Mouse (Mus musculus): ENCODE results near the gene Ace3. TPM values are rescaled to one million over a fixed set of nuclear protein-coding genes. Genes with fewer than 3 reads are reported as not detected.
"Not testable (repeated sequence)": the region's sequence is repeated elsewhere in the genome, so short reads cannot be mapped to it uniquely, and the experiment has no call there.

Ace3 gene
- total RNA-seq, 2 experiments from 2014 or later = not detected

DNA sequence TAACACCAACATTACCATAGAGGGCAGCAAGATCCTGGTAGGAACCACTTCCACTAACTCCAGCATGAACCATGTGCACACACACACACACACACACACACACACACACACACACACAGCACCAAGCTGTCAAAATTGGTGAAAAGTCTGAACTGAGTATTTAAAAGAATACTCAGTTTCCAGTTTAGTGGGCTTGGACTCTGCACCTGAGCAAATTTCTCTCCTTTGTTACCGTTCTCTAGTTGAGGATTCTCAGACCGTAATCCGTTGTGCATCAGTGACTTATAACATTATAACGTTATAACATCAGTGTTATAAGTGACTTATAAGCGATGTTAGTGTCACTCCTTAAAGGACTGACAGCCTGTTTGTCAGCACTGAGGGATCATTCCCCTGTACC is 18.8 kb upstream of the Ace3 start:
- no peak for DNase-seq (ENCODE audit: extremely low spot score in 1 of 2, low spot score in 1 of 2)

DNA sequence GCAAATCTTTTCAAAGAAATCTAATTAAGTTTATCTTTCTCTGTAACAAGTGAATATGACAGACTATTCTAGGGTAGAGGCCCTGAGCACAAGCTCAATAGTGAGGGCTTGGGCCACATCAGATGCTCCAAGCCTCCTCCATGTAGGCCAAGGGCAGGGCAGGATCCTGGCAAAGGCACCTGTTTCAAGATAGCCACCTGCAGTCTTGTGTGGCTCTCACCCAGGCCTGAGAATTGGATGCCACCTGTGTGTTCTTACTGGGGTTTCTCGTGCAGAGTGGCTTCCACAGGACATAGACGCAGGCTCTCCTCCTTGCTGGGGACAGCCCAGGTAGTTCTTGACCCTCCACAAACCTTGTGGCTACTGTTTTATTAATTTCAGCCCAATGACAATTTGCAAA is 16.2 kb upstream of the Ace3 start:
- no peak for DNase-seq (ENCODE audit: extremely low spot score in 1 of 2, low spot score in 1 of 2)

DNA sequence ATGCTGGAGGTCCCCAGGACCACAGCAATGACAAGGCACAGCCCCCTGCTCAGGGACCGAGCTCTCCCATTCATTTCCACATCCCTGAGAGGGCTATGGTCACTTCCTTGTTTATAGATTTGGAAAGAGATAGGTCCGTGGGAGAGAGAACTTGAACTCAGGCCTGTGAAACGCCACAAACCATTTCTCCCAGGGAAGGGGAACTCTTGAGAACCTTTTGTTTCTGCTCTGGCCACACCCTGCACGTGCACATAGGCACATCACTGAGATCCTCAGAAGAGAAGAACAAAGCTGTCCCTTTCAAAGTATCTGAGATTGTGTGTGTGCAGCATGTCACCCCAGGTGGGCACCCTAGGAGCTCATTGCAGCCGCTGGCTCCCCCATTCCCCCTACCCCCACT is 15.8 kb upstream of the Ace3 start:
- DNase-seq (ENCODE audit: extremely low spot score in 1 of 2, low spot score in 1 of 2) = no peak

DNA sequence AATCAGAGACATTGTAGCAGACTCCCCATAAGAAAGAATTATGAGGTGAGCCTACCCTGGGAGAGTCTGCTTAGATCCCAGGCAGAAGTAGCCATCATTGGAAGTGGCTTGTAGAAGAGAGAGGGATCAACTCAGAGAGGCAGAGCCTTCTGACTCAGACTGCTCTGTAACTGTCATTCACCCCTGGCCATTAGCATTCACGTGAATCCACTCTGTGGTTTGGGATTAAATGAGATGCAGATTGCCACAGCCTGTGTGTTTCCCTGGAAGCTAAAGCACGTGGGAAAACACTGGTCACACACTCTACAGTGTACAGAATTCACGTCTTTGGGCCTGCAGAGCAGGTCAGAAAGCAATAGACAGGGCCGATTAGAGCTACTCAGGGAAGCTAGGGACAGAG is 10.0 kb upstream of the Ace3 start:
- no peak for DNase-seq (ENCODE audit: extremely low spot score in 1 of 2, low spot score in 1 of 2)

DNA sequence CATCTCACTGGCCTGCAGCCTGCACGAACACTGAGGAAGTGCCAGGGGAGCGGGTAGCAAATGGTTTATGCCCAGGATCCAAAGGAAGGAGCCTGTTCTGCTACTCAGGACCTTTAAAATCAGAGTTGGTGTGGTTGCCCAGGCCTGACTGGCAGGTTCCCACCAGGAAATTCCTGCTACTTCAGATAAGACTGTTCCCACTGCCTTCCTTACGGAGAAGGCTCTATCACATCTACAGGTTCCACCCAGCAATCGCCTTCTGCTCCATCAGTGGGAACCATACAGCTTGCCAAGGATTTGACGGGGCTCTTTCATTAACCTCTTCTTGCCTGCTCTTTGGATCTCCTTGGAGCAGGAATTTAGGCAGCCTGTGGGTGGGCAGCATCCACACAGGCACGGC is 7.0 kb upstream of the Ace3 start:
- no peak for DNase-seq (ENCODE audit: extremely low spot score in 1 of 2, low spot score in 1 of 2)

DNA sequence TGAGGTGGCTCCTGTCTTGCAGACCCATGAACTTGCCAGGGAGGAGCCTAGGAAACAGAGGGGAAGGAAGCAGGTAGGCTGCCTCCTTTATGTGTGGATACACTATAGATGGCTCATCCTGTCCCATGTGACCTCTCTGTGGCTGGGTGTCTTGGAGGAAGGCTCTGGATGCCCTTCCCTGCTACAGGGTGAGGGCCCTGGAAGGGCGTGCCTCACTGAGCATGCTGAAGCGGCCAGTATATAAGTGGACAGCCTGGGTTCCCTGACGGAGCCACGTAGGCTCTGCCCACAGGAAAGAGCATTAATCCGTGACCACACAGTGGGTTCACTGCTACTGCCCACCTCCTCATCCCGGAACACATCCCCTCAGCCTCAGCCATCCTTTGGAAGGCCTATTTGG is 5.0 kb upstream of the Ace3 start:
- no peak for DNase-seq (ENCODE audit: extremely low spot score in 1 of 2, low spot score in 1 of 2)

DNA sequence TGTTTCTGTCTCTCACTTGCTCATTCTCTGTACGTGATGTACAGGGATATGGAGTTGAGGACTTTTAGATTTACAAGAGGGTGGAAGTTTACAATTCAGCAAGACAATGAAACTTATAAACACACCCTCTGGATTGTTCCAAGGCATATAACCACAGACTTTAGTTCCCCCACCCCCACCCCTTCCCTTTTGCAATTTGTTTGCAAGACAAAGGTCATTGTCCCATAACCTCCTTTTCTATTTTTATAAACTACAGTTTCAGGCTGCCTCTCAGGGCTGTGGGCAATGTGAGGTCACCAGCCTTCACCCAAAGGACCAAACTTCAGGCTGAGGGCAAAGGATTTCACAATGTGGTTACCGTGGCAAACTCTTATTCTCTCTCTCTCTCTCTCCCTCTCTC is 4.2 kb upstream of the Ace3 start:
- DNase-seq (ENCODE audit: extremely low spot score in 1 of 2, low spot score in 1 of 2) = no peak

DNA sequence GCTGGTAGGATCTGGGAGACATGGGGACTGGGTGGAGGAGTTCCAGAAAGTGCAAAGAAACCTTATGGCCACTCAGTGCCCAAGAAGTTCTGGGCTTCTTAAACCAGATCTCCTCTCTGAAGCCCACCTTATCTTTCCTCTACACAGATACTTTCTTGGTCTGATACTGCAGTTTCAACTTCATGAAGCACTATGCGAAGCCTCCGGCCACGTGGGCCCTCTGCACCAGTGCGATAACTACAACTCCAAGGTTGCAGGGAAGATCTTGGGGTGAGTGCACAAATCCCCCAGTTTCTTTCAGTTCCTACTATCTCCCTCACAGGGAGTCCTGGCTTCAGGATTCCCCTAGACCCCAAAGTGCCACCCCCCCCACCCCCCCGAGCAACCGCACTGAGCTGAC is 5.6 kb downstream of the Ace3 start:
- no peak for DNase-seq (ENCODE audit: extremely low spot score in 1 of 2, low spot score in 1 of 2)

DNA sequence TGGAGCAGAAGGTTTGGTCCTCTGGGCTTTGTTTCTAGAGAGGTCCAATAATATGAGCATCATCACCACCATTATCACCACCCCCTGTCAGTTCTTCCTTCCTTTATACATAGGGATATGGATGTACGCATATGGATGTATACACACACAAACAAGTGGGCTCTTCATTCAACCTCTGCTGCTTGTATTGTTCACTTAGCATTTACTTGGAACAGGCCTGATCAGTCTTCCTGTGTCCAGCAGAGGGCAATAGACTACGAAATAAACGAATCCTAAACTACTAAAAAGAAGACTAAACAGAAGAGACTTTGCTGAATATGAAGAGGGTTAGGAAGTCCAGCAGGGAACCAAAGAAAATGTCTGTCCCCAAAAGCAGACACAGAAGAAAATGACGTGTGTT is 7.2 kb downstream of the Ace3 start:
- DNase-seq (ENCODE audit: extremely low spot score in 1 of 2, low spot score in 1 of 2) = no peak

DNA sequence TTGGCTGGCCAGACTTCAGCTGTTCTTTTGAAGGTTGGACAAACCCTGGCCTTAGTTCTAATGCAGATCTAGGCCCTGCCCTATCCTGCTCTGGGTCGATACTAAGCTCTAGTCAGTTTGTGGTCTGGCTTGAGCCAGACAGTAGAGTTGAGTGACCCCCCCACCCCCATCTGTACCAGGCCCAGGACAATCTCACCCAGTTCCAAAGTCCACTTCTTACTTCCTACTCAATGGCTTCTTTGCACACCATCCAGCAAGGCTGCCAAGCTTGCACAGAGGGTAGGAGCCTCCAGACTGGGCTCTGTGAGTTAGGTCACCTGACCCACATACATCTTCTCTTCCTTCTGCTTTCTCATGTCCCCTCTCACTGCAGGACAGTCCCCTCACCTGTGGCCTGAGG is 10.1 kb downstream of the Ace3 start:
- DNase-seq (ENCODE audit: extremely low spot score in 1 of 2, low spot score in 1 of 2) = no peak

DNA sequence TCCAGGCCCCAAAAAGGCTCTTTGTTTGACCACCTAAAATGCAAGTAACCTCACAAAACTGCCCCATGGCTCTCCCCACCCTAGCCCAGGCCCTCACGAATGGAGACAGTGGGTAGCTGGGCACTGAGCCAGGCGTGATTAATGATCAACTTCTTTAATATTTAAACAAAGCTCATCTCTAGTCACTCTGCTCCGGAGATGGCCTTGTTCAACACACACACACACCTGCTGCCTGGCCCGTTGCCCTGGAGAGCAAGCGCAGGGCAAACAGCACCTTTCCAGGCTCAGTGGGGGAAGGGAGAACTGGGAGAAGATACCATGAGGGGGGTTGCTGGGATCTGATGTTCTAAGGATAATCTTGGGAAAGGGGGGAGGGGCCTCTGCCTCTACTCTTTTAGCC is 11.5 kb downstream of the Ace3 start:
- no peak for DNase-seq (ENCODE audit: extremely low spot score in 1 of 2, low spot score in 1 of 2)

DNA sequence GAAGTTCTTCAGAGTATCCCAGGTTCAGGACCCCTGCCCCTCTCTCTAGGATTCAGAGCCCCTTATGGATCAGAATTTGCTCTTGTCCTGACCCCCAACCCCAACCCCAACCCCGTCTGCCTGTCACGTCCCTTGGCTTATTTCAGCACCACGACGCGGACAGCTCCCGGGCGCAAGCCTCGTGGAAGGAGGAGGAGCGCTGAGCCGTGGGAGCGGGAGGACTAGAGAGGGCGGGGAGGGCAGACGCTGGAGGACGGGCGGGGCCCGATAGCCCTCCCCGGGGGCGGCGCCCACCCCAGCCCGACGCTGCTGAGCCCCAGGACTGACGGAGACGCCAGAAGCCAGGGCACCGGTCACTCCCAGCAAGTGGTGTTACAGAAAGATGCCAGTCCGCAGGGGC is 13.3 kb downstream of the Ace3 start, which contains the start of gene Kcnh6:
Gene Kcnh6, plus strand, starts transcription at position 304 of the 400 bp plus-strand sequence.
- peak in 1 of 2 experiments; percentile 60 for DNase-seq (ENCODE audit: extremely low spot score in 1 of 2, low spot score in 1 of 2)

DNA sequence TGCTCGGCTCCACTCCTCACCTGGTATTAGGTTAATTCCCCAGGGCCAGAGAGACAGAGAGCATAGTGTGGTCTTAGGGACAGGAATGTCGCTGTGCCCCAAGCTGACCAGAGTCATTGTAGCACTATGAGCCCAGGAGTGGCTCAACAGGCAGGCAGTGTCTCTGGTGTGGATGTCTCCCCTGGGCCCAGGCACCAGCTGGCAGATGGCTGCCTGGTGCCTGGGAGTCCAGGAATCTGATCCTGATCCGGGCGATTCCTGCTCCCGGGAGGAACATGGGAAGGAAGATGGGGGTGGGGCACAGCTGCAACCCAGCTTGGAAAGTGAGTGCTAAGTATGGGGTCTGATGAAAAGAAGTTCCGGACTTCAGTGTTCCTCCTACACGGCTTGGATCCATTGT is 18.2 kb downstream of the Ace3 start:
- no peak for DNase-seq (ENCODE audit: extremely low spot score in 1 of 2, low spot score in 1 of 2)

DNA sequence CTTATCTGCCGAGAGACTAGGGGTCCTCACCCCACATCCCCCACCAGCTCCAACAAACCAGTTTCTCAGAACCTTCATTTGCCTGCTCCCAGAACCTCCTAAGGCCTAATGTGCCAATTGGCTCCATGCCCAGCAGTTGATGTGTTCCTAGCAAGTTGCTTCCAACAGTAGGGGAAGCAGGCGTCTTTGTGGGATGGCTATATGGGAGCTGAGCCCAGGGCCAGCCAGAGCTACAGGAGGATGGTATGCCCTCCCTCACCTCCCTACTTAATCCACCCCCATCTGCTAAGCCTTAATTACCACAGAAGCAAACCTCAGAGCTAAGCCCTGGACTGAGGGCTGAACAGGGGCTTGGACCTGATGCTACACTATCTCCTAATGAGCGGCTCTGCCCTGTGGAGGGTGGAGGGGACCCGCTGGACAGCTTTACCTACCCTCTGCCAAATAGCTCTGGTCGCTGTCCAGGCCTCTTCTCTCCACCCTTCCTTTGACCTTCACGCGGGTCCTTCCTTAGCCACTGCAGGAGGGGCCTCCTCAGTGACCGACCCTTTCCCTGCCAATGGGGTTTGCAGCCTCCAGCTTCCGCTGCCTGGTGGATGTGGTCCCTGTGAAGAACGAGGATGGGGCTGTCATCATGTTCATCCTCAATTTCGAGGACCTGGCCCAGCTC is 19.2 kb downstream of the Ace3 start:
- peak in 1 of 2 experiments; percentile 54 for DNase-seq (ENCODE audit: extremely low spot score in 1 of 2, low spot score in 1 of 2)

DNA sequence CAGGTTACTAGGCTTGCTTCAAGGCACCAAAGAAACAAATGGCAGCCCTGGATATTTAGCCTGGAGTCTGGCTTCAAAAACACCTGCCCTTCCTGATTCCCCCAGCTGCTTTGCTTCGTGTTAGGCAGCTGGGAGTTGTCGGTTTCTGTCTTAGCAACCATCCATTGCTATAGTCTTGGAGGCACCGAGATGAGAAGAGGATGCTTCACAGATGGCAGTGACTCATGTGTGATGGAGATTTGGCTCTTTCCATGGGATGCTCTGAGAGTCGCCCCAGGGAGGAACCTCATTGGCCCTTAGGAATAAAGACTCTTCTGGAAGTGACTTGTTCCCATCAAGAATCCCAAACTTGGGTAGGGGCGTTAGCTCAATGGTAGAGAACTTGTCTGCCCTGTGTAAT is 22.0 kb downstream of the Ace3 start:
- no peak for DNase-seq (ENCODE audit: extremely low spot score in 1 of 2, low spot score in 1 of 2)

DNA sequence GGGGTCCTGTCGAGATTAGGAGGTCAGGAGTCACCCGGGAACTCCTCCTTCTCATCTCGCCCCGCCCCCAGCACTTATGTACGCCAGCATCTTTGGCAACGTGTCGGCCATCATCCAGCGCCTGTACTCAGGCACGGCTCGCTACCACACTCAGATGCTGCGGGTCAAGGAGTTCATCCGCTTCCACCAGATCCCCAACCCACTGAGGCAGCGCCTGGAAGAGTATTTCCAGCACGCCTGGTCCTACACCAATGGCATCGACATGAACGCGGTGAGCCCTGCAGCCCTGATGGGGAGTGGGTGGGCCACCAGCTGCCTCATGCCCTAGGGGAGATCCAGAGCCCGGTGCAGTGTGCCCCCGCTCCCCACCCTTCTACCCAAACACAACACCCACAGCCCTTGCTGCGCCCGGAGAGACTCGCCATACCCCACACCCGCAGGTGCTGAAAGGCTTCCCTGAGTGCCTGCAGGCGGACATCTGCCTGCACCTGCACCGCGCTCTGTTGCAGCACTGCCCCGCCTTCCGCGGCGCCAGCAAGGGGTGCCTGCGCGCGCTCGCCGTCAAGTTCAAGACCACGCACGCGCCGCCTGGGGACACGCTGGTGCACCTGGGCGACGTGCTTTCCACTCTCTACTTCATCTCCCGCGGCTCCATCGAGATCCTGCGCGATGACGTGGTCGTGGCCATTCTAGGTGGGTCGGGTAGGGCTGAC is 25.7 kb downstream of the Ace3 start:
- DNase-seq (ENCODE audit: extremely low spot score in 1 of 2, low spot score in 1 of 2) = peak; percentile 27 to 38

DNA sequence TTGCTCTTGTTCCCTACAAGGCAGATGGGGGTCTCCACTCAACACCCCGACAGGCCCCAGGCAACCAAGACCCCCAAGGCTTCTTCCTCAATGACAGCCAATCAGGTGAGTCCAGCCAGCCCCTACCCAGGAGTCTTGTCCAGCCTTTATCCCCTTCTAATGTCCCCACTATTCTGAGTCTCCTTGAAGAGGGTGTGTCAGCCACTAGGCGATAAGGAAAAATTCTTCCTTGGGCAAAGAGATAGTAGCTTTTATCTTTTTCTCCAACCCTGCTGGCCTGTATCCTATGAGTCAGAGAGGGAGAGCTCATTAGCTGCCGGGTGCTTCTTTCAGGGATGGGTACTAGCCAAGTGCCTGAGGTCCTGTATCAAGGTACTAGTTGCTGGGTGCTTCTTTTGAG is 31.3 kb downstream of the Ace3 start:
- no peak for DNase-seq (ENCODE audit: extremely low spot score in 1 of 2, low spot score in 1 of 2)

DNA sequence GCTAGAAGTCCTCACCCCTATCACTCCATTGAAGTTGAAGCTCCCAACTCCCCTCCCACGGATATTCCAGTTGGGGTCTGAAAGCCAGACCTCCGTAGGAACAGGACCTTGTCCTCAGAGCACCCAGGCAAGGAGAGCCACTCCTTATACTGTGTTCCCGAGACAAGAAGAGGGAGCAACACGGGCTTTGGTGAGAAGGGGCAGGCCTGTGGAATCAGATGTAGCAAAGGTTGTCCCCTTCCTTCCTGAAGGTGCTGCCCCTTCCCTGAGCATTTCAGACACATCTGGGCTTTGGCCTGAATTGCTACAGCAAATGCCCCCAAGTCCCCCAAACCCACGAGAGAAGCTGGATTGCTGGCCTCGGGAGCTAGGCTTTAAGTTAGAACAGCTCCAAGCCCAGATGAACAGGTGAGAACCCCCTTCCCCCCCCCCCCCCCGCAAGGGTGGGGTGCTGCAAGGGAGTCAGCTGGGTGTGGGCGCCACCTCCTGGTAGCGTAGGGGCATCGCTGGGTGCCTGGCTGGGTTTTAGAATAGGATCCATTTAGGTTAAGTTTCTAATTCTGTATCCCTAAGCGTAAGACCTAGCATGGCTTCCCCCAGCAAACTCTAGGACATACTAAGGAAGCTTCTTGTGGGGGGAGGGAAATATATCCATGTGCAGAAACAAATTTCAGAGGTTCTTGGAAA is 32.1 kb downstream of the Ace3 start:
- peak; percentile 51 to 76 for DNase-seq (ENCODE audit: extremely low spot score in 1 of 2, low spot score in 1 of 2)

DNA sequence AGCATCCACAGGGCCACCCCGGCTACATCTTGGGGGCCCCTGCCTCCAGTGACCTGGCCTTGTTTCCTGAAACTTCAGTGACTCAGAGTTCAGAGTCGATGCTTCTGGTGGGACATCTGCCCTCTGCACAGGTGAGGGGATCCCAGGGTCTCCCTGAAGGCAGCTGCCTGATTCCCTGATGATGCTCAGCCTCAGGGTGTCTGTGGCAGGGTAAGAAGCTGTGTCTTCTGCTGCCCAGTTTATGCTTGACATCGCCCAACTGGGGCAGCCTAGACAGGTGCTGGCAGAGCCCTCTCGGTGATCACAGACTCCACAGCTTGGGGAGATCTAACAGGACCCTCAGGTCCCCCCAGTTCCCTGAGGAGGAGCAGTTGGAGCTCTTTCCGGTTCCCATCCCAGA is 33.1 kb downstream of the Ace3 start:
- DNase-seq (ENCODE audit: extremely low spot score in 1 of 2, low spot score in 1 of 2) = no peak

DNA sequence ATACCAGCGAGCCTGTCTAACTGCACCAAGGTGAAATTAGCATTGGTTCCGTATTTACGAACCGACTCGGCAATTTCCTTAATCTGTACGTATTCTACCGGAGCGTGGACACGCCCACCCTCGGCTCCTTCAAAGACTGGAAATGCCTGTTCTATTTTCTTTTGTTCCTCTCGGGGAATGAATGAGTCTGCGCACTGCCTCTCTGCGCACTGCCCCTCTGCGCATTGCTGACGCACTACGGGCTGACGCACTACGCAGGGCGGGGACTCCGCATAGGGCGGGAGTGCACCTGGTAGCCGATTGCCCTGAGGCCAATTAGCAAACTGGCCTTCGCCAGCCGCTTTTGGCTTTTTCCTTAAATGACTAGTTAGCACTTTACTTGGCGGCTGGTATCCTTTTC is 37.6 kb downstream of the Ace3 start:
- not testable (repeated sequence) for DNase-seq (ENCODE audit: extremely low spot score in 1 of 2, low spot score in 1 of 2)

DNA sequence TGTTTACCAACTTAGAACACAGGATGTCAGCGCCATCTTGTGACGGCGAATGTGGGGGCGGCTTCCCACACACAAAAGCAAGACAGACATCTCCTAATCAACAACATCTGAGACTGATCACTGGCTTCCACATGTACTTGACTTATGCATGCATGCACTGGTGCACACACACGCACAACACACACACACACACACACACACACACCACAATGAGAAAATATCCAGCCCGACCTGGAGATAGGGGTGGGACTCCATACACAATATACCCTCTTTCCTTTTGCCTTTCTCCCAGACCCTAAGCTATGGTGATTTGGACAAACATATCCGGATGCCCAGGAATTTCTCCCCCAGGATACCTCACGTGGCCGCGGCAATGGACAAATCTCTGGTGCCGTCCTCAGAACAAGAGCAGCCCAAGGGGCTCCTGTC is 39.0 kb downstream of the Ace3 start:
- no peak for DNase-seq (ENCODE audit: extremely low spot score in 1 of 2, low spot score in 1 of 2)

DNA sequence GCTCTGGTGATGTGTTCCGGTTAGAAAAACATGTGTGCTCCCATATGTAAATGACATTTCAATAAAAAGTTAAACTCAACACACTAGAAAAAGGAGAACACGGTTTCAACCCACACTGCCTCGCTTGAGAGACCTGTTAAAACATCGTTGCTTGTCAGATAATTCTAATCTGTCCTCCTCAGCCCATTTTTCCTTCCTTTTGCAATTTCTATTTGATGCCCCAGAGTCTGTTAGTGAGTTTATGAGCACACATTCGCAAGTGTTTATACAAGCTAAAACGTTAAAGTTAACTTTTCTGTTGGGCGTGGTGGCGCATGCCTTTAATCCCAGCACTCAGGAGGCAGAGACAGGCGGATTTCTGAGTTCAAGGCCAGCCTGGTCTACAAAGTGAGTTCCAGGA is 40.5 kb downstream of the Ace3 start:
- DNase-seq (ENCODE audit: extremely low spot score in 1 of 2, low spot score in 1 of 2) = no peak

Data from layer of hippocampus, postnatal 25 days (tissue).